Mouse (Mus musculus): Measurements from ENCODE around the gene Urgcp. TPM values are rescaled to one million over a fixed set of nuclear protein-coding genes. Genes with fewer than 3 reads are reported as not detected.

Gene Urgcp
- polyA plus RNA-seq, 1 experiment, result not detected

DNA sequence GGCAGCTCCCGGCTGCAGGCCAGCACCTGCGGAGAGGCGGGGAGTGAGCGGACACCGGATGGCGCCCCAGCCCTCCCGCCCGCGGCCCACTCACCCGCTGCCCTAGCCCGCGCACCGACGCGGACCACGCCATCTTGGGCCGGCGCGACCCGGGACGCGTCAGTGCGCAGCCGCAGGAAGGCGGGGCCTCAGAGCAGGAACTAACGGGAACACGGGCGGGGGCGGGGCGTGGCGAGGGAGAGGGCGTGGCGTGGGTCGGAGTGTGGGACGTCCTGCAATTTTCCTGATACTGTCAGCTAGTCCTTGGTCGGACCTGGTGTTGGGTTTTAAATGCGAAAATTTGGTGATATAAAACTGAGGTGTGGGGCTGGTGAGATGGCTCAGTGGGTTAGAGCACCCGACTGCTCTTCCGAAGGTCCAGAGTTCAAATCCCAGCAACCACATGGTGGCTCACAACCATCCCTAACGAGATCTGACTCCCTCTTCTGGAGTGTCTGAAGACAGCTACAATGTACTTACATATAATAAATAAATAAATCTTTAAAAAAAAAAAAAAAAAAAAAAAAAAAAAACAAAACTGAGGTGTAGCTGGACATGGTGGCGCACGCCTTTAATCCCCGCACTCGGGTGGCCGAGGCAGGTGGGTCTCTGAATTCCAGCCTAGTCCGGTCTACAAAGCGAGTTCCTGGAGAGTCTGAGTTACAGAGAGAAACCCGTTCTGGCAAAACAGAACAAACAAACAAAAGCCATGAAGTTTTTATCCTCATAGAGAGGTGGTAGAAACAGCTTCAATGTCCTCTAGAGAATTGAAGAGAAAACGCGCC is 54.4 kb downstream of the Urgcp start:
- Histone ChIP-seq H3K4me3 (ENCODE audit: insufficient read depth, low read depth, low read length) (peak overlapping the region; percentile 91), H3K4me1 (ENCODE audit: control insufficient read depth, insufficient read depth, low read length) (peaks cover 6% of the 10 kb centered on the region), H3K27ac (ENCODE audit: insufficient read depth, low read depth, low read length) (no peak overlapping the region)
- WGBS, result 18% methylated on average over 49 of the region's 50 CpGs
- TF ChIP-seq CTCF (IDR thresholded peaks at IDR 0.05; ENCODE audit: insufficient read depth, low read depth, low read length) (no peak), POLR2A (IDR thresholded peaks at IDR 0.05; ENCODE audit: insufficient read depth, low read depth, low read length) (peak; percentile 82)

DNA sequence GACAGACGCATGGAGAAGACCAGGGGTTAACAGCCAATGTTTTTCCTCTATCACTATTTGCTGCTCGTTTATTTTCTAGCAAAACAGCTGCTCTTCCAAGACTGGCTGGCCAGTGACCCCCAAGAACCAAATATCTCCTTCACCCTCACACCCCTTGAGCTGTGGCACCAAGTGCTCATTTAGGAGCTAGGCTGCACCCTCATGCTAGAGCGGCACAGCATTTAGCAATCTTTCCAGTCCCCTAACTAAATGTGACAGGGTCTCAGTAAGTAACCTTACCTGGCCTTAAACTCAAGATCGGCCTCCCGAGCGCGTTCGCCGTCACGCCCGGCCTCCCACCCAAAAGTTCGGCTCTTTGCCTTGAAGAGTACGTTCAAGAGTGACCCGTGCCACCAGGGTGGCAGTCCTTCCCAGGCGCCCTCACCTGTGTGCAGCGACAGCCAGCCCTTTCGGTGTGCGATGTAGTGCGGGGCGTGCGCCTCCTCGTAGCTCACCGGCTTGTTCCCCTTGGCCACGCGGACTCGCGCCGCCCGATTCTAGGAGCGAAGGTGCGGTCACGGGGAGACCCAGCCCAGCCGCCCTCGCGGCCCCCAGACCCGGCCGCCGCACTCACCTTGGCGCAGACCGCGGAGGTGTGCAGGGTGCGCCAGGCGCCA is 55.2 kb downstream of the Urgcp start:
- Histone ChIP-seq H3K4me1 (ENCODE audit: control insufficient read depth, insufficient read depth, low read length) (peaks cover 6% of the 10 kb centered on the region), H3K4me3 (ENCODE audit: insufficient read depth, low read depth, low read length) (peak overlapping the region; percentile 91), H3K27ac (ENCODE audit: insufficient read depth, low read depth, low read length) (no peak overlapping the region)
- TF ChIP-seq POLR2A (IDR thresholded peaks at IDR 0.05; ENCODE audit: insufficient read depth, low read depth, low read length) (no peak), CTCF (IDR thresholded peaks at IDR 0.05; ENCODE audit: insufficient read depth, low read depth, low read length) (no peak)
- WGBS, result under 1% methylated on average over 43 of the region's 43 CpGs

DNA sequence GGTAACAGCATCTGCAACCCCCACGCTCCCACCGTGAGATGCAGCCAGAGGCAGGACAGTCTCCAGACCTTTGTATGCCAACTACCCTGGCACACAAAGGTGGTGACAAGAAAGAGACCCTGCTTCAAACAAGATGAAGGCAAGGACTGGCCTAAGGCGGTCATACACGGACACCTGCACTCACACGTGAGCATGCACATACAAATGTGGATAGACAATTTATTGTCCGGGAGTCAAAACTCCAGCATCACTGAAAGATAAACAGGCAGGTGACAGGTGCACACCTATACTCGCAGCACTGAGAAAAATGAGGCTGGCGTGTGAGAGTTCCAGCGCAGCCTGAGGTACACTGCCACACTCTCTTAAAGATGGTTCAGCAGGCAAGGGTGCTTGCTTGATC is 56.2 kb downstream of the Urgcp start:
- no peak overlapping the region for H3K27ac ChIP-seq (ENCODE audit: insufficient read depth, low read depth, low read length)
- H3K4me3 ChIP-seq (ENCODE audit: insufficient read depth, low read depth, low read length), result no peak overlapping the region
- peaks cover 6% of the 10 kb centered on the region for H3K4me1 ChIP-seq (ENCODE audit: control insufficient read depth, insufficient read depth, low read length)
- WGBS, result 90% methylated on average over 9 of the region's 9 CpGs
- no peak for TF ChIP-seq POLR2A (IDR thresholded peaks at IDR 0.05; ENCODE audit: insufficient read depth, low read depth, low read length)
- no peak for TF ChIP-seq CTCF (IDR thresholded peaks at IDR 0.05; ENCODE audit: insufficient read depth, low read depth, low read length)

DNA sequence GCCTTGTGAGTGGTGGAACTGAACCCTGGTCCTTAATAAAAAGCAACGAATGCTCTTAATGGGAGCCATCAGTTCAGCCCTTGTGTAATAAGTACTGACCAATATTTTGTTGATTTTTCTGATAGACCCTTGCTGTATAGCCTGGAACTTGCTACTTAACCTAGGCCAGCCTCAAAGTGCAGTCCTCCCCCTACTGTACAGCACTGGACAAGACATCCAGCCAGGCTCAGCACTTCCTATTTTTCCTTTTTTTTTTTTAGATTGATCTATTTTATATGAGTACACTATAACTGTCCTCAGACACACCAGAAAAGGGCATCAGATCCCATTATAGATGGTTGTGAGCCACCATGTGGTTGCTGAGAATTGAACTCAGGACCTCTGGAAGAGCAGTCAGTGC is 58.8 kb downstream of the Urgcp start:
- Histone ChIP-seq H3K27ac (ENCODE audit: insufficient read depth, low read depth, low read length) (no peak overlapping the region), H3K4me1 (ENCODE audit: control insufficient read depth, insufficient read depth, low read length) (peaks cover 6% of the 10 kb centered on the region), H3K4me3 (ENCODE audit: insufficient read depth, low read depth, low read length) (no peak overlapping the region)
- TF ChIP-seq CTCF (IDR thresholded peaks at IDR 0.05; ENCODE audit: insufficient read depth, low read depth, low read length) (no peak), POLR2A (IDR thresholded peaks at IDR 0.05; ENCODE audit: insufficient read depth, low read depth, low read length) (no peak)
- WGBS, result 86% methylated on average over 1 of the region's 1 CpGs

DNA sequence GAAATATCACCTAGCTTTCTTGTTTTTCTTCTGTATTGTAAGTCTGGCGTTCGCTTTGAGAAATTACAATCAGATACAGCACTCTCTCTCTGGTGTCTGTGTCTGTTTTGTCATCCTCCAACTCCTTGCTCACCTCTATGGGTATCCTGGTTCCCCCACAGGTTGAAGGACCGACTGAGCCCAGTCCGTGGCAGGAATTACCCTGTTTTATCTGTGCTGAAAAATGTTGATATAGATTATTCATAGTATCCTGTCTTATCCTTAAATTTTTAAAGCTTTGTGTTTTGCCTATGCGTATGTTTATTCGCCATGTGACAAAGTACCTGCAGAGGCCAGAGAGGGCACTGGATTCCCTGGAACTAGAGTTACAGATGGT is 59.2 kb downstream of the Urgcp start:
- Histone ChIP-seq H3K27ac (ENCODE audit: insufficient read depth, low read depth, low read length) (no peak overlapping the region), H3K4me3 (ENCODE audit: insufficient read depth, low read depth, low read length) (no peak overlapping the region), H3K4me1 (ENCODE audit: control insufficient read depth, insufficient read depth, low read length) (peaks cover 6% of the 10 kb centered on the region)
- TF ChIP-seq POLR2A (IDR thresholded peaks at IDR 0.05; ENCODE audit: insufficient read depth, low read depth, low read length) (no peak), CTCF (IDR thresholded peaks at IDR 0.05; ENCODE audit: insufficient read depth, low read depth, low read length) (no peak)
- WGBS, result 88% methylated on average over 6 of the region's 6 CpGs

DNA sequence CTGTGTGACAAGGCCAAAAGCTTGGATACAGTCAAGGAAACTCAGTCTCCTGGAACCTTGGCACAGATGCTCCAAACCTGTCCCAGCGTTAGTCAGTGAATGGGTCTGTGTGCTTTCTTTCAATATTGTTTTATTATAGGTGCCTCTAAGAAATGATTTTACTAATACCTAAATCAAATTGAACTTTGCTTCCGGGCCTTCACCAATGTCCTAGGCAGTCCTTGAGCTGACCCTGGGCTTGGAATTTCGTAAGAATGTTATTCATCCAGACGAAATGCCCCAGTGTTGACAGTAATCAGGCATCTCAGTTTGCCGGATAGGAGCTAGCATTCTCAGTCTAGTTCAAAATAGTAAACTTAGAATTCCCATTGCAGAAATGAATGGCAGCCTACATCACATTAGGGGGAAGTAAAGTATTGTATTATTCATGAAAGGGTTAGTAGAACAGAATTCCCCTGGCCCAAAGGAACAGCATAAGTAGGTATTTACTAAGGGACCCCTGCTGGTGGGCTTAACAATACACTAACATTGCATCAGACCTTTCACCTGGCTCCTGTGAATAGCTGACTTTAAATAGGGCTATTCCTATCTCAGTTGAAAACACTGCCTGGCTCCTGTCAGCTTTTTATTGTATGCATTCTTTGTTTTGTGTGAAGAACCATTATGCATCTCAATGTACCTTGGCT is 59.8 kb downstream of the Urgcp start:
- Histone ChIP-seq H3K4me1 (ENCODE audit: control insufficient read depth, insufficient read depth, low read length) (peaks cover 6% of the 10 kb centered on the region), H3K27ac (ENCODE audit: insufficient read depth, low read depth, low read length) (no peak overlapping the region), H3K4me3 (ENCODE audit: insufficient read depth, low read depth, low read length) (no peak overlapping the region)
- 59% methylated on average over 5 of the region's 5 CpGs for WGBS
- TF ChIP-seq CTCF (IDR thresholded peaks at IDR 0.05; ENCODE audit: insufficient read depth, low read depth, low read length), result no peak
- TF ChIP-seq POLR2A (IDR thresholded peaks at IDR 0.05; ENCODE audit: insufficient read depth, low read depth, low read length), result no peak

DNA sequence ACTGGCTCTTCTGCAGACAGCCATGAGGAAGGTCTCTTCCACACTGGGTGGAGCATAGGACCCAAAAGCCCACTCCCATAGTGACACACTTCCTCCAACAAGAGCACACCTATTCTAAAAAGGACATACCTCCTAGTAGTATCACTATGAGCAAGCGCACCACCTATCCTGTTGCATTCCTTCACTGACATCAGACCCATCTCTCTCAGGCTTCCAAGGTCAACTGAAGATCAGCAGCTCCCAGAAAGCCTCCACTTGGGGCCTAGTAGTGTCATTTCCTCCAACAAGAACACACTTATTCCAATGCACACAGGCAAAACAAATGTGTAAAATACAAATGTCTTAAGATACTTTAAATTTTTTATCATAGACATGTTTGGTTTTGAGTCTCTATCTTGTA is 60.4 kb downstream of the Urgcp start:
- 93% methylated on average over 1 of the region's 1 CpGs for whole genome bisulfite sequencing
- TF ChIP-seq POLR2A (IDR thresholded peaks at IDR 0.05; ENCODE audit: insufficient read depth, low read depth, low read length), result no peak
- no peak for TF ChIP-seq CTCF (IDR thresholded peaks at IDR 0.05; ENCODE audit: insufficient read depth, low read depth, low read length)
- Histone ChIP-seq H3K4me1 (ENCODE audit: control insufficient read depth, insufficient read depth, low read length) (peaks cover 6% of the 10 kb centered on the region), H3K4me3 (ENCODE audit: insufficient read depth, low read depth, low read length) (no peak overlapping the region), H3K27ac (ENCODE audit: insufficient read depth, low read depth, low read length) (no peak overlapping the region)

DNA sequence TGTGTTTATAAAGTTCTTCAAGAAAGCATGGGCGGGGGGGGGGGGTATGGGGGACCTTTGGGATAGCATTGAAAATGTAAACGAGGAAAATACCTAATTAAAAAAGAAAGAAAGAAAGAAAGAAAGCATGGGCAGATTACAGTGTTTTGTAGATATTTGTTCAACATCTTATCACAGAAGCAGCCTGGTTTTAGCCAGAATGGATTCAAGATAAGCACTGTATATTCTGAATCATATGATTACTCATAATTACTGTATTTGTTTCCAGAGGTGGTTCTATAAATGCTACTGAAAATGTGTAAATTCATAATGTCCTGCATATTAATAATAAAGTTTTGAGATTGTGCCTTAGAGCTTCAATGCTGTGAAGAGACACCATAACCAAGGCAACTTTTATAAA is 60.9 kb downstream of the Urgcp start:
- peaks cover 6% of the 10 kb centered on the region for H3K4me1 ChIP-seq (ENCODE audit: control insufficient read depth, insufficient read depth, low read length)
- WGBS, result 57% methylated on average over 2 of the region's 2 CpGs
- H3K4me3 ChIP-seq (ENCODE audit: insufficient read depth, low read depth, low read length), result no peak overlapping the region
- H3K27ac ChIP-seq (ENCODE audit: insufficient read depth, low read depth, low read length), result no peak overlapping the region
- TF ChIP-seq CTCF (IDR thresholded peaks at IDR 0.05; ENCODE audit: insufficient read depth, low read depth, low read length) (no peak), POLR2A (IDR thresholded peaks at IDR 0.05; ENCODE audit: insufficient read depth, low read depth, low read length) (no peak)

DNA sequence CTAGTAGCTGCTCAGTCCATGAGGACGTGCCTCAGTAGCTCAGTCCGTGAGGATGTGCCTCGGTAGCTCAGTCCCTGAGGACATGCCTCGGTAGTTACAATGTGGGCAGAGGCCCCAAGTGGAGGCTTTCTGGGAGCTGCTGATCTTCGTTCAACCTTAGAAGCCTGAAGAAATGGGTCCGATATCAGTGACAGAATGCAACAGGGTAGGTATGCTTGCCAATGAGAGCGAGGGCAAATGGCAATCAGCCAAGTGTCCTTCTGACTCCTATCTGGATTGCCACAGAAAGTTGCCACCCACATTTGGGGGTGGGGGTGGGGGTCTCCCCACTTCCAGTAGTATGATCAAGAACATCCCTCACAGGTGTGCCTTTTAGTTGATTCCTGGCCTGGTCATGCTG is 61.4 kb downstream of the Urgcp start:
- H3K27ac ChIP-seq (ENCODE audit: insufficient read depth, low read depth, low read length), result no peak overlapping the region
- H3K4me1 ChIP-seq (ENCODE audit: control insufficient read depth, insufficient read depth, low read length), result peaks cover 2% of the 10 kb centered on the region
- TF ChIP-seq CTCF (IDR thresholded peaks at IDR 0.05; ENCODE audit: insufficient read depth, low read depth, low read length) (no peak), POLR2A (IDR thresholded peaks at IDR 0.05; ENCODE audit: insufficient read depth, low read depth, low read length) (no peak)
- H3K4me3 ChIP-seq (ENCODE audit: insufficient read depth, low read depth, low read length), result no peak overlapping the region
- WGBS, result 92% methylated on average over 7 of the region's 7 CpGs
